Mouse (Mus musculus) ES-E14 (cell line): ENCODE data around the gene C2cd4a.

ENCODE experiments used
- HCFC1 ChIP-seq: IDR thresholded peaks from 2 replicates; pipeline ENCODE4 v1.6.1; 2012; ENCODE audit warnings: low read length, inconsistent platforms, borderline replicate concordance; ENCODE audit not compliant: insufficient read depth
- MAFK ChIP-seq: IDR thresholded peaks from 2 replicates; pipeline ENCODE4 v1.6.1; 2014; ENCODE audit warnings: mild to moderate bottlenecking, low read depth, low read length, inconsistent platforms; ENCODE audit not compliant: insufficient read depth
- ZC3H11A ChIP-seq: IDR thresholded peaks from 2 replicates; pipeline ENCODE4 v1.6.1; 2012; ENCODE audit warnings: low read depth, mild to moderate bottlenecking, inconsistent platforms, low read length, borderline replicate concordance

- TF ChIP-seq HCFC1 (no peak), MAFK (no peak), ZC3H11A (no peak)
These were observed 5.2 kb upstream of the C2cd4a start for GRCm38 (mm10) chr9:67837311-67837710.
